Mouse (Mus musculus): ENCODE results near the gene Frrs1l. TPM values are rescaled to one million over a fixed set of nuclear protein-coding genes. Genes with fewer than 3 reads are reported as not detected.
A peak's percentile ranks its signal among the peaks of the same experiment; 100 is the strongest.

Gene Frrs1l
- under 1 TPM; 0.27 to 0.61 TPM for total RNA-seq (2021)
- long read RNA-seq, experiment 1: 0 reads
- long read RNA-seq, experiment 2: 0 reads

DNA sequence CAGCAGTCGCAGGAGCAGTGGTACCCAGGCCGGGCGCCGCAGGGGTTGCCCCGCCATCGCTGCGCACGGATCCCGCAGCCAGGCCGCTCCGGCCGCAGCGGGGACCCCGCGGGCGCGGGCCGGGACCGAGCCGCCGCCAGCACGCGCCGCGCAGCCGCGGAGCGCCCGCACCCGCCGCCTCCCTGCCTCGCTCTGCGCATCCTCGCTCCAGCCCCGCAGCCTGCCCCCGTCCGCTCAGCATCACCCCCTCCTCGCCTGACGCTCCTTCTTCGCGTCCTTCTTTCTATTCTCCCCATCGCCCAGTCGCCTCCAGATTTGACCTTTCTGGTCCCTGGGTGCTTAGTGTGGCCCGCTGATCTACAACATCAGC, at the start of gene Frrs1l:
Gene Frrs1l (minus strand): TSS at position 177 of the 370 bp plus-strand sequence.
- peak; percentile 15 for DNase-seq

DNA sequence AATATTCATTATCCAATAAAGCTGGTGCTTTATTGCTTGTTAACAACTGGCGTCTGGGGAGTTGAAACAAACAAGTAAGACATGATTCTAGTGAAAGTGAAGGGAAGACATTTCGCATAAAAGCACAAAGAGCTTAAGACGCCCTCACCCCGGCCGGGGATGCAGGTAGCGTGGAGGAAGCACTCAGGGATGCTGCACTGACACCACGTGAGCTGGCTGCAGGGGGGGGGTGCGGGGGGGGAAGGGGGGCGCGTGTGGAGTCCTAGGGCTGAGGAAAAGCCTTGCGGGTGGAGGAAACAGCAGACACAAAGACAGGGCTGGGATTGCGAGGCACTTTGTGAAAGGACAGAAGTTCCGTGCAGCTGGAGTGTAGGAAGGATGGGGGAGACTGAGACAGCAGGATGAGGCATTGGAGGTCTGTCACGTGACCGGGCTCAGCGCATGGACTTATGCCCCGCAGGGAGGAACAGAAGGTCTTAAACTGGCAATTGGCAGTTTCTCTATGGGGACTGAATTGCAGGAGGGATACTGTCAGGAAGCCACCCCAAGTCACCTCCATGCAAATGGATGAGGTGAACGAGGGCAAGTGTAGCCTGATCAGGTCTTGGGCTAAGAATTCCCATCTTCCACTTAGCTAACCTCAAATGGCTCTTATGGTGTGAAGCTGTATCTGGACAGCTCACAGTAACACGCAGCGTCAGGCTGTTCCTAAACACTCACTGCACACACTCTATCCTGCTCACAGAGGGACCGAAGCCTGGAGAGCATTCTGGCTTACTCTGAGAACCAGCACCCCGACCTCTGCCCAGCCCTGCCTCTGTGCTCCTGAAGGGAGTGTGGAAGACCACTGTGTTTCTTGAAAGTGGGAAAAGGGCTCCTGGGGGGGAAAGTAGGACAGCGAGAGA, 49.2 kb upstream of the Frrs1l start:
- no peak for DNase-seq

DNA sequence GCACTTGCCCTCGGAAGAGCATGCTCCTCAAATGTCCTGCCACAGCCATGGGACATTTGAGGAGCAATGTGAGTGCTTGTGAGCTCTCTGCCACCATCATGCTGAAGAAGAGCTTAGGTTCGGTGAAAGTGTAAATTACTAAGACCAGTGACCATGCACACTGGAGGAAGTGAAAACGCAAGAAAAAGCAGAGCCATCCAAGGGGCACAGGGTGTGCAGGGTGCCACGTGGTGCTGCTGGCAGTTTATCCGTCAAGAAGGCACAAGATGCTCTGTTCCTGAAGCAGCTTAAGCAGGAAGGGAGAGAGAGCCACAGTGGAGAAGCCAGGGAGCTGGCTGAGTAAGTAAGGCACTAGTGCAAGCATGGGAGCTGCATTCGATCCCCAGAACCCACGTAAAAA, 47.4 kb upstream of the Frrs1l start:
- no peak for DNase-seq

DNA sequence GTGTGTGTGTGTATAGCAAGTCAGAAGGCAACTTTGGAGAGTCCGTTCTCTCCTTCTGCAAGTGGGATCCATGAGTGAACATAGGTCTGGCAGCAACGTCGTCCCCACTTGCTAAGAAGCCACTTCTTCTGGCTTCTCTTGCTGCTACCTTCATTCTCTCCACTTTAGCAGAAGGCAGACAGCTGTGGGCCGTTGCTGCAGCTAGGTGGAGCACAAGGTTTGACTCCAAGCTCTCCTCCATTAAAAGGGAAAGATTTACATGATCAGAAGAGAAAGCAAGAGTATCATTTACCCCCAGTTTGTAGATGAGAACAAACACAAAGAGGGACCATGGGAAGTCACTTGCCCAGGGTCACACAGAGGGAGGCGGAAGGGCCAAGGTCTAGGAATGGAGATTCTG, 44.0 kb upstream of the Frrs1l start:
- no peak for DNase-seq

DNA sequence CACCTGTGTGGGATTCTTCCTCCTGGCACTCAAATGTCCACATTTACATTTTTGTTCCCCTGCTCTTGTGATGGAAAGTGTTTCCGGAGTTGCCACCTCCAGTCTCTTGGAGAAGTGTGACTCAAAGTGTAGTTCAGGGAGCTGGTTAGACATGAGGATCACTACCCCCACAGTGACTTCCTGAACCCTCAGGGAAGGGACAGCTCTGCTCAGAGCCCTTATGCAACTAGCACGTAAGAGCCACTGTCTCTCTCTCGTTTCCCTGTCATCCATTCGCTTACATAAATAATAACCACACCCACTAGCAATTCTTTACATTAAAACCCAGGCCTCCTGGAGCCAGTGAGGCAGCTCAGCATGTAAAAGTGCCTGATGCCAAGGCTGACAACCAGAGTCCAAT, 41.2 kb upstream of the Frrs1l start:
- no peak for DNase-seq

GRCm38 (mm10) chr4:57027954-57028353, 37.8 kb upstream of the Frrs1l start:
- DNase-seq: no peak

GRCm38 (mm10) chr4:57023527-57023926, 33.3 kb upstream of the Frrs1l start:
- no peak for DNase-seq

DNA sequence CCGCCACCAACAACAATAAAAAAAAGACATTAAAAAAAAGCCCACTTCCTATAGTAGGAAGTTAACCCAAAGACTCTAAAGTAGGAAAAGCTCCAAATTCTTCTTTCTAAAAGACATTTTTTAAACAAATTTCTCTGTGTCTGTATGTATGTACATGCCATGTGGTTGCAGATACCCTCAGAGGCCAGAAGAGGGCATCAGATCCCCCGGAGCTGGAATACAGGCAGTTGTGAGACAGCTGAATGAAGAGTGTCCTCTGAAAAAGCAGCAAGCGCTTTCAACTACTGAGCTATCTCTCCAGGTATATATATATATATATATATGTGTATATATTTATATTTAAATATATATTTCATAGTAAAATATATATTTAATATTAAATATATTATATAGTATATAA, 31.1 kb upstream of the Frrs1l start:
- no peak for DNase-seq

- peak; percentile 85 for DNase-seq
Measured at GRCm38 (mm10) chr4:57017229-57017628, 27.0 kb upstream of the Frrs1l start.

- DNase-seq: no peak
Measured at GRCm38 (mm10) chr4:57016366-57017171, 26.4 kb upstream of the Frrs1l start.

- no peak for DNase-seq
Measured at GRCm38 (mm10) chr4:57015032-57015431, 24.8 kb upstream of the Frrs1l start.

- no peak for DNase-seq
Measured at GRCm38 (mm10) chr4:57011454-57012046, 21.4 kb upstream of the Frrs1l start.

DNA sequence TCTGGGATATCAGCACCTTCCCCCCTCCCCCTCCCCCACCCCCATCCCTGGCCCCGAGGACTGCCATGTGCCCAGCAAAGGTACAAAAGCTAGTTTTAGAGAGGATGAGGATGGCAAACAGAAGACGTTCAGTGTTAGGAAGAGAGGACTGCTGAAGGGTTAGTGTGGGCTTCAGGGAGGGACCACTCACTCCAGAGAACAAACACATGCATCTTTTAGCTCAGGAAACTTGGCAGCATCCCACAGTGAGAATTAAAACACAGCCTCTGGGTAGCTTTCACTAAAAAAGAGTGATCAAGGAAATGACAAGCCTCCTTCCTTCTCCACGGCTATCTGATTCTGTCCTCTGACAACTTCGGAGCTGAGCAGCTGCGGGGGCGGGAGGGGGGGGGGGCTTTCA, 20.7 kb upstream of the Frrs1l start:
- no peak for DNase-seq

- no peak for DNase-seq
Measured at GRCm38 (mm10) chr4:57010425-57010824, 20.2 kb upstream of the Frrs1l start.

DNA sequence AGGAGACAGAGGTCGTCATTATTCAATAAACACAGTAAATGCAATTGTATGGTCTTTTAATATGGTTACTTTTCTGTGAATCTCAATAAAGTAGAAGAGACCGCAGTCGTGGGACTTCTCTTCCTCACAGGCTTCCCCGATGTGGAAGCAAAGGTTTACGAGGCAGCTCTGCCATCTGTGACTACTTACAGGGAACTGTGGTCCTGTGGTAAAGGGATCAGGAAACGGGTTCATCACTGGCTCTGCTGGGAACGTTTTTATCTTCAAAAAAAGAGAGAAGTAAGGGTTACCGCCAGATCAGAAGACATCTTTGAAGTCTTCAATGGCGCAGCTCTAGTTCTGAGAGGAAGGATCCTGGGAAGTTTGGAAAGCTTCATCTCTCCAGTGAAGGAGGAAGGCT, 17.5 kb upstream of the Frrs1l start:
- DNase-seq: no peak

- no peak for DNase-seq
Measured at GRCm38 (mm10) chr4:57005011-57005410, 14.8 kb upstream of the Frrs1l start.

GRCm38 (mm10) chr4:57003886-57004285, 13.7 kb upstream of the Frrs1l start:
- no peak for DNase-seq

- DNase-seq: no peak
Measured at GRCm38 (mm10) chr4:57002751-57003150, 12.6 kb upstream of the Frrs1l start.

DNA sequence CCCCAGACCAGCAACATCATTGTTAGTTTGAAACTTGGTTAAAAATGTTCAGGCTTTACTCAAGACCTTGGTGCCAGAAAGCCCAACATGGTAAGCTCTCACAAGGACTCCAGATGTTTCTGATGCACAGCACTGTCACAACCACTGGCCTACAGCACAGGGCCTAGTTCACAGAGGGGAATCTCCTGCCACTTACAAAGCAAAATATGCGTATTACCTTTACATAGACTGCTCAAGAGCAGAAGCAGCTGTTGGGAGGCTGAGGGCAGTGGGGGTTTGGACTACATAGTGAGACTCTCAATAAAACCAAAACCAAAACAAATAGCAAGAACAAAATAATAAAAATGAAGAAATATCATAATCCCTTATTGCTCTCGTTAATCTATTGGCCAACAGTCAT, 11.2 kb upstream of the Frrs1l start:
- no peak for DNase-seq

DNA sequence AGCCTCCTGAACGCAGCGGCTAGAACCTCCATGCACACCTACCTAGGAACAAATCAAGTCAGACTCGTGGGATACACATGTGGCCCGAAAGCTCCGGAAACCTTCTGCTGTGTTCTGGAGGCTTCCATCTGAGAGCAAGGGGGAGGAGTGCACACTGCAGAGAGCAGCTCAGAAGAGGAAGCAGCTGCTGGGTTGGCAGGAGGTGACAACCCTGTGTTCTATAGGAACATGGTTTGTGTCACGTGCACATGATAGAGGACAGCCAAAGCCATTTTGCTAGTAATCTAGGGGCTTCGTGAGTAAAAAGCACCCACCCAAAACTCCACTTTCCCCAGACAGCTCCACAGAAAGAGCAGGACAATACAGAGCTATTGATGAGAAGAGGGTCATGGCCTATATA, 3.1 kb upstream of the Frrs1l start:
- DNase-seq: no peak

GRCm38 (mm10) chr4:56991951-56992350, 1.8 kb upstream of the Frrs1l start:
- no peak for DNase-seq

- DNase-seq: no peak
Measured at GRCm38 (mm10) chr4:56989431-56990214, 568 bp downstream of the Frrs1l start.
